Mouse (Mus musculus): ENCODE data around the gene Ssx2ip. TPM values are rescaled to one million over a fixed set of nuclear protein-coding genes. Genes with fewer than 3 reads are reported as not detected.

The Ssx2ip gene
- polyA plus RNA-seq, 1 experiment from 2014 or later: 19.6 TPM

DNA sequence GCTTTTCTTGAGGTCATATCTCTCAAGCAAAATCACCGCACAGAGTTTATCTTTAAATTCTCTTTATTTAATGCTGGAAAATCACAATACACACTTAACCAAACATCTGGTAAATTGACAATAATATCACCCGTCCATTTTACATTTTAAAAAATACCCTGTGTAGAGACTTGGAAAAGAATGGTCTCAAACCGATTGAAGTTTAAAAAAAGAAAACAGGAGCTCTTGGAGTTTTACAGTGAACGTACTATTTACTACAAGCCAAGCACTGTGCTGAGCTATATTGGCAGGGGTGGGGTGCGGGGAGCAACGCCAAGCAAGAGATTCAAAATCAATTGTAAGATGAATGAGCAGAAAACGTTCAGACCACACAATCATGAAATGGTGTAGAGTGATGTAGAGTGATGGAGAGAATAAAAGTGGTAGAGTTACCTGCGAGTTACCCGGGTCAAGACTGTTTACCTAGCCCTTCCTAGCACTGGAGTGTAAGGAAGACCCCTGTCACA, 45.4 kb downstream of the Ssx2ip start, which contains the start of gene Ctbs:
TSS of gene Ctbs (plus strand) at position 51 of the 506 bp plus-strand sequence.
- 57% methylated on average over 9 of the region's 9 CpGs for WGBS
- H3K9ac ChIP-seq (replicated peaks): peak within 1 kb of the TSS; percentile 65
- no peaks in the 10 kb centered on the region for H3K27me3 ChIP-seq
- peaks cover 5% of the 10 kb centered on the region for H3K36me3 ChIP-seq
- H3K4me2 ChIP-seq: peak within 1 kb of the TSS; percentile 65
- ATAC-seq (ENCODE audit: insufficient number of reproducible peaks, insufficient read depth, low FRiP score, low TSS enrichment, low read depth): no peak; the same call in none of the 2 replicates
- H3K4me1 ChIP-seq (replicated peaks): 0 out of 2 replicates have a peak, but pooled peaks cover 14% of the 10 kb centered on the region
- 0 out of 2 replicates have a peak, but pooled peaks cover 4% of the 10 kb centered on the region for H3K9me3 ChIP-seq
- peak within 1 kb of the TSS; percentile 53 for H3K4me3 ChIP-seq (replicated peaks)
- peak within 1 kb of the TSS; percentile 79 for H3K27ac ChIP-seq

DNA sequence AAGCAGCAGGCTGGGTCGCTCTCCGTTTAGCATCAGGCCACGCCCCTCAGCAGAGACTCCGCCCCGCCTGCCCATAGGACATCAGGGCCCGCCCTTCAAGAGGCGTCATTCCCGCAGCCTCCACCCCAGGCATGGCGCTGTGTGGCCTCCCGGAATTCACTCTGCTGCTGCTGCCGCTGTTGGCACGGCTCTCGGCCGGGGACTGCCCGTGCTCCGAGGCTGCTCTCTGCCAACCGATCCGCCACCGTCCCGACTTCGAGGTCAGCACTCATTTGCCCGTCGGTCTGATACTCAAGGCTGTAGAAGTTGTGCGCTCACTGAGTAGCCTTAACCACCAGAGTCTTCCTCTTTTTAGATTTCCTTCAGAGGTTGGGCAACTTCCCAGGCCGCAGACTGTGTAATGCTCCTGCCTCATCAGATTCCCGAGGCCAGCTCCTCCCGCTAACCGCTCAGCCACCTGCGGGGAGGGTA, 46.0 kb downstream of the Ssx2ip start:
- H3K4me1 ChIP-seq (replicated peaks): 0 out of 2 replicates have a peak, but pooled peaks cover 14% of the 10 kb centered on the region
- peak overlapping the region; percentile 79 for H3K27ac ChIP-seq
- peaks cover 5% of the 10 kb centered on the region for H3K36me3 ChIP-seq
- peak overlapping the region; percentile 65 for H3K4me2 ChIP-seq
- no peaks in the 10 kb centered on the region for H3K27me3 ChIP-seq
- ATAC-seq (ENCODE audit: insufficient number of reproducible peaks, insufficient read depth, low FRiP score, low TSS enrichment, low read depth): peak; percentile 97
- H3K9me3 ChIP-seq: 0 out of 2 replicates have a peak, but pooled peaks cover 4% of the 10 kb centered on the region
- under 1% methylated on average over 29 of the region's 29 CpGs for WGBS
- H3K4me3 ChIP-seq (replicated peaks): peak overlapping the region; percentile 53
- peak overlapping the region; percentile 65 for H3K9ac ChIP-seq (replicated peaks)

- Histone ChIP-seq H3K9me3 (no peaks in the 10 kb centered on the region), H3K36me3 (no peaks in the 10 kb centered on the region), H3K4me3 (replicated peaks) (no peak overlapping the region), H3K9ac (replicated peaks) (no peak overlapping the region), H3K27ac (no peak overlapping the region), H3K4me1 (replicated peaks) (0 out of 2 replicates have a peak, but pooled peaks cover 14% of the 10 kb centered on the region), H3K4me2 (peak overlapping the region; percentile 65; the same call in 1 of the 2 replicates), H3K27me3 (no peaks in the 10 kb centered on the region)
- ATAC-seq (ENCODE audit: insufficient number of reproducible peaks, insufficient read depth, low FRiP score, low TSS enrichment, low read depth): no peak
- 94% methylated on average over 5 of the region's 5 CpGs for WGBS
Measured at GRCm38 (mm10) chr3:146451375-146451774, 46.9 kb downstream of the Ssx2ip start.

DNA sequence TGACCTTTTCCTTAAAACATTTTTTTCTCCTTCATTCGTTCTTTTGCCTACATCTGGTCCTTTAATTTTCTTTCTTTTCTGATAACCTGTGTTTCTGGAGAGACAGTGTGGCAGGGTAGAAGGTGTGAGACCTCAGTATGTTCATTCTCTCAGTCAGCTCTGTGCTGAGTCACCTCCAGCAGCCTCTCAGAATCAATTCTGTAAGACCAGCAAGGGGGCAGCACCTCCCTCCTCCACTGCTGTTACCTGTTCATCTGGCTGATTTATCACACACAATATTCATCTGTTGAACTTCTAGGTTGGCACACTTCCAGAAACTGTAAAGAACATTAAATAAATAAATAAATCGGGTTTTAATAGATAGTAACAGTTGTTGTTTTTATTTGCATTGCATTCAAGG, 58.5 kb downstream of the Ssx2ip start:
- Histone ChIP-seq H3K9me3 (no peaks in the 10 kb centered on the region), H3K36me3 (0 out of 2 replicates have a peak, but pooled peaks cover 2% of the 10 kb centered on the region), H3K27ac (no peak overlapping the region), H3K4me3 (replicated peaks) (no peak overlapping the region), H3K4me2 (no peak overlapping the region), H3K4me1 (replicated peaks) (no peaks in the 10 kb centered on the region), H3K27me3 (no peaks in the 10 kb centered on the region), H3K9ac (replicated peaks) (no peak overlapping the region)
- 64% methylated on average over 2 of the region's 2 CpGs for WGBS
- ATAC-seq (ENCODE audit: insufficient number of reproducible peaks, insufficient read depth, low FRiP score, low TSS enrichment, low read depth): no peak

DNA sequence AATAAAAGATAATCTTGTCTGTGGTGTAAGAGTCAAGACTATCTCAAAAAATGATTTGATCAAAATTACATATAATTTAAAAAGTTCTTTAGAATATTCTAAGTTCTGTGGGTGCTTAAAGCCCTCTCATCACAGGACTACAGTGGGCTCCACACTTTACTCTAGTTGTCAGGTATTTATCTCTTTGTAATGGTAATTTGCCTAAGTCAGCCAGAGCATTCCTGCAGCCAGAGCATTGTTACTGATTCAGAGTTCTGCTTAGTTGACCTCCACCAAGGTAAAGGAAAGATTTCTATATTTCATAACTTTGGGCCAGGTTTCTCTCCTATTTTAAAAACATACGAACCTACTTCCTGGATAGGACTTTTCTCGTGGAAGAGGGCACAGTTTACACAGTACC, 64.8 kb downstream of the Ssx2ip start:
- WGBS: 78% methylated on average over 2 of the region's 2 CpGs

GRCm38 (mm10) chr3:146472657-146473056, 68.2 kb downstream of the Ssx2ip start:
- Histone ChIP-seq H3K4me2 (no peak overlapping the region), H3K9me3 (no peaks in the 10 kb centered on the region), H3K27me3 (no peaks in the 10 kb centered on the region), H3K4me1 (replicated peaks) (no peaks in the 10 kb centered on the region), H3K27ac (no peak overlapping the region), H3K9ac (replicated peaks) (no peak overlapping the region), H3K36me3 (no peaks in the 10 kb centered on the region), H3K4me3 (replicated peaks) (no peak overlapping the region)
- WGBS: 86% methylated on average over 4 of the region's 4 CpGs
- no peak for ATAC-seq (ENCODE audit: insufficient number of reproducible peaks, insufficient read depth, low FRiP score, low TSS enrichment, low read depth)

More for the DNA sequence above, 64.8 kb downstream of the Ssx2ip start:
- Histone ChIP-seq H3K27me3 (no peaks in the 10 kb centered on the region), H3K9me3 (no peaks in the 10 kb centered on the region), H3K4me2 (no peak overlapping the region), H3K9ac (replicated peaks) (no peak overlapping the region), H3K4me1 (replicated peaks) (no peaks in the 10 kb centered on the region), H3K4me3 (replicated peaks) (no peak overlapping the region), H3K27ac (no peak overlapping the region), H3K36me3 (no peaks in the 10 kb centered on the region)
- no peak for ATAC-seq (ENCODE audit: insufficient number of reproducible peaks, insufficient read depth, low FRiP score, low TSS enrichment, low read depth)

- no peaks in the 10 kb centered on the region for H3K9me3 ChIP-seq
- H3K36me3 ChIP-seq: no peaks in the 10 kb centered on the region
- ATAC-seq (ENCODE audit: insufficient number of reproducible peaks, insufficient read depth, low FRiP score, low TSS enrichment, low read depth): no peak
- H3K4me2 ChIP-seq: no peak overlapping the region
- no peak overlapping the region for H3K27ac ChIP-seq
- no peak overlapping the region for H3K4me3 ChIP-seq (replicated peaks)
- H3K9ac ChIP-seq (replicated peaks): no peak overlapping the region
- H3K27me3 ChIP-seq: no peaks in the 10 kb centered on the region
- no peaks in the 10 kb centered on the region for H3K4me1 ChIP-seq (replicated peaks)
Measured at GRCm38 (mm10) chr3:146473741-146474140, 69.3 kb downstream of the Ssx2ip start.

GRCm38 (mm10) chr3:146474428-146474827, 70.0 kb downstream of the Ssx2ip start:
- Histone ChIP-seq H3K4me2 (no peak overlapping the region), H3K27me3 (no peaks in the 10 kb centered on the region), H3K36me3 (no peaks in the 10 kb centered on the region), H3K27ac (no peak overlapping the region), H3K4me3 (replicated peaks) (no peak overlapping the region), H3K9me3 (no peaks in the 10 kb centered on the region), H3K9ac (replicated peaks) (no peak overlapping the region), H3K4me1 (replicated peaks) (no peaks in the 10 kb centered on the region)
- WGBS: 89% methylated on average over 3 of the region's 3 CpGs
- no peak for ATAC-seq (ENCODE audit: insufficient number of reproducible peaks, insufficient read depth, low FRiP score, low TSS enrichment, low read depth)

GRCm38 (mm10) chr3:146482044-146482443, 77.6 kb downstream of the Ssx2ip start:
- no peak for ATAC-seq (ENCODE audit: insufficient number of reproducible peaks, insufficient read depth, low FRiP score, low TSS enrichment, low read depth)
- Histone ChIP-seq H3K4me1 (replicated peaks) (no peaks in the 10 kb centered on the region), H3K27ac (no peak overlapping the region), H3K4me2 (no peak overlapping the region), H3K36me3 (no peaks in the 10 kb centered on the region), H3K27me3 (no peaks in the 10 kb centered on the region), H3K9me3 (no peaks in the 10 kb centered on the region), H3K4me3 (replicated peaks) (no peak overlapping the region), H3K9ac (replicated peaks) (no peak overlapping the region)
- WGBS: 83% methylated on average over 2 of the region's 2 CpGs

DNA sequence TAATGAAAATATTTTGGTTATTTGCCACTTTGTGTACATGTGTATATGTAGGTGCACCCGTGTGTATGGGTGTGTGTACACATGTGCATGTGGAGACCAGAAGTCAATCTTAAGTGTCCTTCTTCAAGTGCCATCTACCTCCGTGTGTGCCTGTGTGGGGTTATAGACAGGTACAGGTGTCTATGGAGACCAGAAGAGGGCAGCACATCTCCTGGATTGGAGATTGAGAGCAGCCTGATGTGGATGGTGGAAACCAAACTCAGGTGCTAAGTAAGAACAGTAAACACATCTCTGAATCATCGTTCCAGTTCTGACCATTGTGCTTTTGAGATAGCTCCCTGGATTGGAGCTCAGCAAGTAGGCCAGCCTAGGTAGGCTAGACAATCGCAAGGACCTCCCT, 82.0 kb downstream of the Ssx2ip start:
- no peak for ATAC-seq (ENCODE audit: insufficient number of reproducible peaks, insufficient read depth, low FRiP score, low TSS enrichment, low read depth)
- H3K9me3 ChIP-seq: no peaks in the 10 kb centered on the region
- H3K9ac ChIP-seq (replicated peaks): no peak overlapping the region
- 82% methylated on average over 4 of the region's 4 CpGs for WGBS
- no peak overlapping the region for H3K4me3 ChIP-seq (replicated peaks)
- H3K27ac ChIP-seq: no peak overlapping the region
- H3K36me3 ChIP-seq: no peaks in the 10 kb centered on the region
- H3K4me1 ChIP-seq (replicated peaks): no peaks in the 10 kb centered on the region
- H3K4me2 ChIP-seq: no peak overlapping the region
- no peaks in the 10 kb centered on the region for H3K27me3 ChIP-seq

All from limb, embryonic 12.5 days (tissue).